Mouse (Mus musculus) E14TG2a.4 (cell line): Measurements from ENCODE around the gene Gsg1l.

ENCODE experiments used
- H3K27me3 ChIP-seq: 2 replicates; pipeline ENCODE4 v1.6.1; 2014; ENCODE audit warnings: low read length, control low read depth; ENCODE audit not compliant: insufficient read depth
- H3K36me3 ChIP-seq: 2 replicates; pipeline ENCODE4 v1.6.1; 2014; ENCODE audit warnings: low read length, control low read depth; ENCODE audit not compliant: insufficient read depth
- H3K4me1 ChIP-seq: replicated peaks from 2 replicates; pipeline ENCODE4 v1.6.1; 2014; ENCODE audit warnings: low read depth, low read length, control low read depth
- H3K4me3 ChIP-seq: replicated peaks from 2 replicates; pipeline ENCODE4 v1.5.1; 2014; ENCODE audit warnings: mild to moderate bottlenecking, low read length
- H3K9me3 ChIP-seq: 2 replicates; pipeline ENCODE4 v1.6.1; 2014; ENCODE audit warnings: low read length, control low read depth
- CTCF ChIP-seq: conservative IDR thresholded peaks from 2 replicates; pipeline ENCODE4 v1.5.1; 2014; ENCODE audit warnings: low read length
- NANOG ChIP-seq: IDR thresholded peaks from 2 replicates; pipeline ENCODE4 v1.6.1; 2014; ENCODE audit warnings: borderline replicate concordance, low read length, mixed read lengths
- POU5F1 ChIP-seq: IDR thresholded peaks from 2 replicates; pipeline ENCODE4 v1.6.1; 2014; ENCODE audit warnings: low read length, borderline replicate concordance

The Gsg1l gene

GRCm38 (mm10) chr7:126008139-126008788 is 73.9 kb downstream of the Gsg1l start:
- Histone ChIP-seq H3K9me3 (no peaks in the 10 kb centered on the region), H3K27me3 (peaks cover 19% of the 10 kb centered on the region; the same call in 1 of the 2 replicates), H3K4me3 (no peak overlapping the region), H3K4me1 (no peaks in the 10 kb centered on the region), H3K36me3 (no peaks in the 10 kb centered on the region)
- no peak for TF ChIP-seq CTCF
- no peak for TF ChIP-seq NANOG
- TF ChIP-seq POU5F1 = no peak

DNA sequence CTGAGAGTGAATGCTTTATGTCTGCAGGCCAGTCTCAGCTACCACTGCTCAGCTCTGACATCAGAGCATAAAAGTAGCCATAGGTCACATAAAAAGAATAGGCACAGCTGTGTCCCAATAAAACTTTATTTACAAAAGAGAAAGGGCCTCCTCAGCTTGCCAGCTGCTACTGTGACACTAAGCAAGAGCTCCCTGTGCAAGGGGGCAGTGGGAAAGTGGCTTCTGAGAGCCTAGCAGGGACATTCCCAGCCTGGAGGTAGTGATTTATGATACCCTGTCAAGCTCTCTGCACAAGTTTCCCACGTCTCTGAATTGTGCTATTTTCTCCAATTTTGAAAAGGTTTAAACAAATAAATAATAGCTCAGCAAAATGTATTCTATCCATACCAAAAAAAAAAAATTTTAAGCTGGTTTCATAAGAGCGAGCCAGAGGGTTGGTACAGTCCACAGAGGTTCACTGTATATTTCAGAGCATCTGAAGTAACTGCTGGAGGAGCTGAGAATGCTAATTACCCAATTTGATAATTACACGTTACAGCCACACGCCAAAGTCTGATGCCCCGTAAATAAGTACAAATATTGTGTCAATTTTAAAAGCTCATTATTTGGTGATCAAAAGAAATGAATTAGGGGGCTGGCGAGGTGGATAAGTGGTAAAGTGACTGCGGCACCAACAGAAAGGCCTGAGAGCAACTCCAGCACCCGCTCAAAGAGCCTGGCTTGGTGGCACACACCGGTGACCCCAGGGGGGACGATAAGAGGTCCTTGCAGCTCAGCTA is 74.9 kb downstream of the Gsg1l start:
- H3K4me1 ChIP-seq = no peaks in the 10 kb centered on the region
- peaks cover 19% of the 10 kb centered on the region; the same call in 1 of the 2 replicates for H3K27me3 ChIP-seq
- no peak overlapping the region for H3K4me3 ChIP-seq
- TF ChIP-seq NANOG = no peak
- no peaks in the 10 kb centered on the region for H3K9me3 ChIP-seq
- H3K36me3 ChIP-seq = no peaks in the 10 kb centered on the region

DNA sequence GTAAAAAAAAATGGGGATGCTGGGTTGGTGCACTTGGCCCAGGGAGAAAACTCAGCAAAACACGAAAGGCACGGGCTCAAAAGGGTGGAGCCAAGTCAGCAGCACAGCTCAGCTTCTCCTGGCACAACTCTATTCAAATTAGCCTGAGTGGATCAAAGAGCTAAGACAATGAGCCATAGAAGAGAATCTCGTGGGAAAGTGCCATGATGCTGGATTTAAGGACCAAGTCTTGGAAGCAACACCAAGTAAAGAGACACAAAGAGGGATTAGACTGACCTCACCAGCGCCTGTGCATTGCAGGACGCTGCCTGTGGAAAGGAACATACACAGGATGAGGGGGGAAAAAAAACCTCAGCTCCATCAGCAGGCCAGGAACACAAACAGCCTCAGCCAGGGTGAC is 76.9 kb downstream of the Gsg1l start:
- Histone ChIP-seq H3K27me3 (peaks cover 16% of the 10 kb centered on the region; the same call in 1 of the 2 replicates), H3K36me3 (no peaks in the 10 kb centered on the region), H3K4me1 (no peaks in the 10 kb centered on the region), H3K4me3 (no peak overlapping the region), H3K9me3 (no peaks in the 10 kb centered on the region)
- TF ChIP-seq NANOG (no peak), POU5F1 (no peak), CTCF (no peak)

GRCm38 (mm10) chr7:126001683-126002082 is 80.5 kb downstream of the Gsg1l start:
- TF ChIP-seq NANOG = no peak
- no peak for TF ChIP-seq POU5F1
- H3K36me3 ChIP-seq = no peaks in the 10 kb centered on the region

DNA sequence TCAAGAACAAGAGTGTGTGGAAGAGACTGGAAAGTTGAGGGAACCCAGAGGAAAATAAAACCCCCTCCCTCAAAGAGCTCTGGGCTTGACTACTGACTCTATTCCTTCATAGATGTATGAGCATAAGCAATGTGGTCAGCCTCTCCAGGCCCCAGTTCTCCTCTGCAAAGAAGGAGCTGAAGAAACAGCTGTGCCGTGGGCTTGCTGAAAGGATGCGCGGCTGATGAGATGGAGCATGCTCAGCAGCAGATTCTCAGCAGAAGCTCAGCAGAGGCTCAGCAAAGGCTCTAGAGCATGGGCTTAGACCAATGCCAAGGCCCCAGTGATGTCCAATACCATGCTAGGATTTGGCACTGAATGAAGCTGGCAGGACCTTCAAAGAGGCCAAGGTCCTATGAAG is 82.3 kb downstream of the Gsg1l start:
- TF ChIP-seq POU5F1 (no peak), CTCF (no peak), NANOG (no peak)
- Histone ChIP-seq H3K27me3 (peaks cover 13% of the 10 kb centered on the region; the same call in 1 of the 2 replicates), H3K4me1 (no peaks in the 10 kb centered on the region), H3K36me3 (no peaks in the 10 kb centered on the region), H3K4me3 (no peak overlapping the region), H3K9me3 (no peaks in the 10 kb centered on the region)

More at GRCm38 (mm10) chr7:126001683-126002082, 80.5 kb downstream of the Gsg1l start:
- Histone ChIP-seq H3K27me3 (peaks cover 13% of the 10 kb centered on the region; the same call in 1 of the 2 replicates), H3K4me3 (no peak overlapping the region), H3K9me3 (no peaks in the 10 kb centered on the region), H3K4me1 (no peaks in the 10 kb centered on the region)

GRCm38 (mm10) chr7:125996151-125996550 is 86.1 kb downstream of the Gsg1l start:
- H3K4me3 ChIP-seq = no peak overlapping the region
- H3K36me3 ChIP-seq = no peaks in the 10 kb centered on the region
- no peak for TF ChIP-seq CTCF
- TF ChIP-seq POU5F1 = no peak
- no peak for TF ChIP-seq NANOG
- peaks cover 7% of the 10 kb centered on the region for H3K4me1 ChIP-seq
- peaks cover 13% of the 10 kb centered on the region; the same call in 1 of the 2 replicates for H3K27me3 ChIP-seq
- no peaks in the 10 kb centered on the region for H3K9me3 ChIP-seq

GRCm38 (mm10) chr7:125992356-125992891 is 89.8 kb downstream of the Gsg1l start:
- H3K4me1 ChIP-seq = peaks cover 7% of the 10 kb centered on the region
- TF ChIP-seq NANOG (no peak), CTCF (no peak), POU5F1 (no peak)
- no peak overlapping the region for H3K4me3 ChIP-seq
- H3K36me3 ChIP-seq = no peaks in the 10 kb centered on the region
- no peaks in the 10 kb centered on the region for H3K27me3 ChIP-seq
- H3K9me3 ChIP-seq = peaks cover 5% of the 10 kb centered on the region

DNA sequence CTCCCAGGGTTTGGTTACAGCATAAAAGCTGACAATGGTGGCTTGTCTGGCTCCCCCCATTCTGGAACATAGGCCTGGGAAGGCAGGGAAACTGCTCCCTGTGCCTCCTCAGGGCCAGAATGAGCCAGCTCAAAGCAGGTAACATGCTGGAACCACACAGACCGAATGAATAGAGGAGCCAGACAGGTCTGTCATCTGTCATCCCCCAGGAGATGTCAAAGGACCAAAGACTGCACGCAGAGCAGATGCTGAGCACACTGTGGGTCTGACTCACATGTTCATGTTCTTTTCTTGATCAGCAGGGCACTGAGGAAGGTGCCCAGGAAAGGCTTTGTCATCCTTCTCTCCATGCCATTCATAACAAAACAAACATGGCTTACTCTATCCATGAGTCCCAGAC is 90.4 kb downstream of the Gsg1l start:
- H3K36me3 ChIP-seq = no peaks in the 10 kb centered on the region
- peaks cover 3% of the 10 kb centered on the region; the same call in 1 of the 2 replicates for H3K27me3 ChIP-seq
- TF ChIP-seq POU5F1 (no peak), NANOG (no peak), CTCF (no peak)
- no peak overlapping the region for H3K4me3 ChIP-seq
- peaks cover 7% of the 10 kb centered on the region for H3K4me1 ChIP-seq
- H3K9me3 ChIP-seq = peaks cover 5% of the 10 kb centered on the region

GRCm38 (mm10) chr7:125989969-125990368 is 92.2 kb downstream of the Gsg1l start:
- TF ChIP-seq CTCF = no peak
- TF ChIP-seq NANOG = no peak
- no peak for TF ChIP-seq POU5F1
- peaks cover 5% of the 10 kb centered on the region for H3K9me3 ChIP-seq
- H3K4me1 ChIP-seq = peaks cover 7% of the 10 kb centered on the region
- H3K36me3 ChIP-seq = no peaks in the 10 kb centered on the region
- no peak overlapping the region for H3K4me3 ChIP-seq
- peaks cover 3% of the 10 kb centered on the region; the same call in 1 of the 2 replicates for H3K27me3 ChIP-seq
